Mouse (Mus musculus) neural tube, embryonic 14.5 days (tissue): ENCODE data around the gene Tom1l2. TPM values are rescaled to one million over a fixed set of nuclear protein-coding genes. Genes with fewer than 3 reads are reported as not detected.

Experiments used
- microRNA-seq: library from miRNA; unstranded; fragments of <30 nt; microRNA quantifications from one replicate; pipeline ENCODE4, GENCODE M21; 2016
- polyA plus RNA-seq: library from polyadenylated mRNA; unstranded; fragments of >200 nt; fragmentation: Nextera tagmentation; extraction: Ambion mirVana; gene quantifications from 2 replicates; pipeline ENCODE4 v1.2.1, GENCODE M21; 2014

Gene Tom1l2
- polyA plus RNA-seq, 1 experiment from 2014 or later: 47.8 TPM

Small RNA genes within 50 kb of the gene (microRNA-seq; reads per million reads assigned to microRNA genes)
- not detected for gene Gm27711
- gene Mir6921: not detected
- gene Mir6922: not detected

Other genes with a start within 250 kb of the Tom1l2 start
- 34.1 and 35.7 TPM in 2 replicates for gene Rai1, start 247.9 kb downstream of the Tom1l2 start, polyA plus RNA-seq
- gene Srebf1, start 130.3 kb downstream of the Tom1l2 start, polyA plus RNA-seq: 38.5 and 41.3 TPM in 2 replicates
- 5.2 TPM in 2 replicates for gene Drc3, start 424 bp upstream of the Tom1l2 start, polyA plus RNA-seq
- 26.6 and 27.6 TPM in 2 replicates for gene Gid4, start 64.2 kb upstream of the Tom1l2 start, polyA plus RNA-seq
- 44.1 and 45.8 TPM in 2 replicates for gene Atpaf2, start 65.6 kb upstream of the Tom1l2 start, polyA plus RNA-seq
- gene Drg2, start 101.7 kb upstream of the Tom1l2 start, polyA plus RNA-seq: 90.6 and 95.6 TPM in 2 replicates
- gene Myo15, start 116.4 kb upstream of the Tom1l2 start, polyA plus RNA-seq: 0.19 and 0.36 TPM in 2 replicates
- 17.0 and 19.9 TPM in 2 replicates for gene Alkbh5, start 183.5 kb upstream of the Tom1l2 start, polyA plus RNA-seq